In the genomic region with DNA sequence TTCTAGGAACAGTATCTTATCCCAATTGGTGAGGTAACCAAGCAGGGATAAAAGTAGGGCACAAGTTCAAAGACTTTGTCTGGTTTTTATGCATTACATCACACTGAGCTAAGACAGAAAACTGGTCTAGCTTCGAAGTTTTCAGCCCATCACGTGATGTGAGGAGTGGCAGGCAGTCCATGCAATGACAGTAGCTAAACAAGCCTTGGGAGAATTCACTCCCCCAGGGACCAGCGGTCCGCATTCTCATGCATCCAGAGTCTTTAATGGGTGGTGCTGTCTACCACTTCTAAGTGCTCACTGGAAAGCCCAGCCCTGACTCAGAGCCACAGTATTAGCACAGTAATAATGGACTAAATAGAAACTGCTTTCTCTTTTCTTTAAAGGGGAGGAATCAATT, we compare ENCODE assay signal across 24 mouse cellular contexts. TPM values are rescaled to one million over a fixed set of nuclear protein-coding genes. Genes with fewer than 3 reads are reported as not detected.
DNase-seq lines count a peak whose midpoint lies in the region; ATAC-seq lines count a peak whose summit lies in the region.
"Had no signal": no experiment of that assay in that cellular context is flagged by ENCODE, and none has a peak within 500 bp of the region (broad histone marks: within the 10 kb centered on the region; RNA-seq: fewer than 3 reads in every experiment).

No protein-coding gene starts in this region.

- no peak overlapping the region for H3K4me2 ChIP-seq in hindbrain, embryonic 11.5 days (replicated peaks; ENCODE audit: low read depth, low read length)
- H3K4me2 ChIP-seq: embryonic facial prominence, embryonic 12.5 days; forebrain, embryonic 13.5 days; hindbrain, embryonic 12.5 days; kidney, embryonic 15.5 days; limb, embryonic 12.5 days; liver, embryonic 11.5 days; neural tube, embryonic 12.5 days had no signal

- no peaks in the 10 kb centered on the region for H3K9me3 ChIP-seq in hindbrain, embryonic 11.5 days (ENCODE audit: control insufficient read depth, low read length)
- H3K9me3 ChIP-seq: embryonic facial prominence, embryonic 12.5 days; forebrain, embryonic 13.5 days; hindbrain, embryonic 12.5 days; kidney, embryonic 15.5 days; limb, embryonic 12.5 days; neural tube, embryonic 12.5 days had no signal

- intact Hi-C loops in heart, postnatal 36 days (cut with DNase I): no loop called here

- DNase-seq in heart, adult 11 months: peak; percentile 94
- no peak for DNase-seq in heart, postnatal 36 days
- peak; percentile 24 for DNase-seq in lung, postnatal 10 days
- no peak for DNase-seq in lung, postnatal 36 days
- peak; percentile 14 for DNase-seq in Muller cell, postnatal 12 days (ENCODE audit: inconsistent ontology term)
- no peak for DNase-seq in hindbrain, embryonic 11.5 days (ENCODE audit: low spot score)
- DNase-seq in frontal cortex, adult 2 months (ENCODE audit: extremely low spot score in 1 of 2, low spot score in 1 of 2): no peak
- DNase-seq: adrenal gland, adult 8-10 months; cerebellum, adult 18-20 months; cerebellum, postnatal 14 days; kidney, adult 11 months; kidney, postnatal 36 days; layer of hippocampus, postnatal 36 days; liver, postnatal 0 days; lung, postnatal 14 days; midbrain, embryonic 14.5 days; right cerebral cortex, postnatal 25 days had no signal

- WGBS in hindbrain, embryonic 11.5 days: 73% methylated on average over 4 of the region's 4 CpGs

- H3K27ac ChIP-seq in hindbrain, embryonic 11.5 days (ENCODE audit: low read depth, low read length): no peak overlapping the region
- H3K27ac ChIP-seq: embryonic facial prominence, embryonic 12.5 days; forebrain, embryonic 13.5 days; hindbrain, embryonic 12.5 days; kidney, embryonic 15.5 days; limb, embryonic 12.5 days; neural tube, embryonic 12.5 days had no signal

- no peak overlapping the region for H3K9ac ChIP-seq in hindbrain, embryonic 11.5 days (ENCODE audit: low read depth, low read length)
- H3K9ac ChIP-seq: embryonic facial prominence, embryonic 12.5 days; forebrain, embryonic 13.5 days; hindbrain, embryonic 12.5 days; kidney, embryonic 15.5 days; limb, embryonic 12.5 days; liver, postnatal 0 days; neural tube, embryonic 12.5 days had no signal

- H3K36me3 ChIP-seq in hindbrain, embryonic 11.5 days (ENCODE audit: control insufficient read depth, insufficient read depth, low read length): no peaks in the 10 kb centered on the region
- H3K36me3 ChIP-seq: embryonic facial prominence, embryonic 12.5 days; hindbrain, embryonic 12.5 days; kidney, embryonic 15.5 days; limb, embryonic 12.5 days; neural tube, embryonic 12.5 days had no signal

- H3K4me3 ChIP-seq in hindbrain, embryonic 11.5 days (ENCODE audit: low read depth, low read length): no peak overlapping the region
- H3K4me3 ChIP-seq: embryonic facial prominence, embryonic 12.5 days; forebrain, embryonic 13.5 days; hindbrain, embryonic 12.5 days; kidney, embryonic 15.5 days; limb, embryonic 12.5 days; neural tube, embryonic 12.5 days had no signal

- no peak for ATAC-seq in hindbrain, embryonic 11.5 days (ENCODE audit: low FRiP score)
- ATAC-seq: forebrain, embryonic 13.5 days; liver, postnatal 0 days had no signal

- H3K27me3 ChIP-seq in hindbrain, embryonic 11.5 days (ENCODE audit: control insufficient read depth, insufficient read depth, low read length): no peaks in the 10 kb centered on the region
- H3K27me3 ChIP-seq: embryonic facial prominence, embryonic 12.5 days; forebrain, embryonic 13.5 days; hindbrain, embryonic 12.5 days; kidney, embryonic 15.5 days; limb, embryonic 12.5 days; neural tube, embryonic 12.5 days had no signal

- H3K4me1 ChIP-seq in hindbrain, embryonic 11.5 days (replicated peaks; ENCODE audit: control insufficient read depth, insufficient read depth, low read length): no peaks in the 10 kb centered on the region
- H3K4me1 ChIP-seq: embryonic facial prominence, embryonic 12.5 days; forebrain, embryonic 13.5 days; hindbrain, embryonic 12.5 days; kidney, embryonic 15.5 days; limb, embryonic 12.5 days; neural tube, embryonic 12.5 days had no signal

RNA-seq across cellular contexts. Expression of a gene that starts 13.8 kb away (rescaled TPM):
- 10 to 100 TPM; 15.7 to 16.2 TPM for total RNA-seq in heart, postnatal 36 days (2021)
- polyA plus RNA-seq in hindbrain, embryonic 11.5 days (2014; fragmentation: Nextera tagmentation; extraction: Ambion mirVana): 49.9 and 56.2 TPM in 2 replicates
- 43.8 and 50.5 TPM in 2 replicates for polyA plus RNA-seq in frontal cortex, adult 2 months (2012; rRNA removed)

Comparison
In these comparisons a context has a peak if more than half of its experiments do, and no peak if none do; other contexts are left out.
1. DNase-seq: peak in heart, adult 11 months (single experiment), lung, postnatal 10 days (single experiment) and Muller cell, postnatal 12 days (single experiment); none in heart, postnatal 36 days (0 of 2), lung, postnatal 36 days (single experiment), hindbrain, embryonic 11.5 days (single experiment) and frontal cortex, adult 2 months (0 of 2).